Mouse (Mus musculus) ES-Bruce4 (cell line): ENCODE measurements at regions not wholly inside any gene's neighbourhood (a gene's known extent, or its start where the extent isn't known, plus 50 kb on each side); places are given as distances from the start of the nearest gene placed in this dataset.
A peak's percentile ranks its signal among the peaks of the same experiment; 100 is the strongest.

Source experiments
- H3K27ac ChIP-seq: 2 replicates; pipeline ENCODE4 v1.5.1; 2012; ENCODE audit warnings: low read length, inconsistent platforms; ENCODE audit not compliant: insufficient read depth
- H3K27me3 ChIP-seq: 2 replicates; pipeline ENCODE4 v1.6.1; 2012; ENCODE audit warnings: mild to moderate bottlenecking, low read length, inconsistent platforms; ENCODE audit not compliant: control insufficient read depth, poor library complexity, insufficient read depth, severe bottlenecking
- H3K36me3 ChIP-seq: 2 replicates; pipeline ENCODE4 v1.6.1; 2012; ENCODE audit warnings: inconsistent platforms, mild to moderate bottlenecking, low read length, moderate library complexity; ENCODE audit not compliant: control insufficient read depth, poor library complexity, insufficient read depth, severe bottlenecking
- H3K4me1 ChIP-seq: one replicate; pipeline ENCODE4 v1.8.1; 2011; ENCODE audit warnings: low read length; ENCODE audit not compliant: control insufficient read depth, insufficient read depth
- H3K4me3 ChIP-seq: 2 replicates; pipeline ENCODE4 v1.5.1; 2011; ENCODE audit warnings: low read depth, mild to moderate bottlenecking, low read length
- H3K9ac ChIP-seq: 2 replicates; pipeline ENCODE4 v1.6.1; 2012; ENCODE audit warnings: low read depth, mild to moderate bottlenecking, inconsistent platforms; ENCODE audit not compliant: poor library complexity, severe bottlenecking
- H3K9me3 ChIP-seq: replicated peaks from 2 replicates; pipeline ENCODE4 v1.6.1; 2012; ENCODE audit warnings: mild to moderate bottlenecking, low read length, inconsistent platforms; ENCODE audit not compliant: control insufficient read depth, poor library complexity, insufficient read depth, severe bottlenecking
- CTCF ChIP-seq: IDR thresholded peaks from one replicate; pipeline ENCODE4 v1.8.1; 2011; ENCODE audit warnings: low read depth, low read length
- EP300 ChIP-seq: IDR thresholded peaks from 2 replicates; pipeline ENCODE4 v1.6.1; 2011; ENCODE audit warnings: low read depth, low read length; ENCODE audit not compliant: insufficient read depth
- POLR2A ChIP-seq: IDR thresholded peaks from one replicate; pipeline ENCODE4 v1.8.1; 2011; ENCODE audit warnings: low read length; ENCODE audit not compliant: insufficient read depth

GRCm38 (mm10) chr12:55933417-55933816 lies 97.3 kb downstream of the Brms1l start:
- Histone ChIP-seq H3K27ac (no peak overlapping the region), H3K4me1 (no peaks in the 10 kb centered on the region), H3K4me3 (no peak overlapping the region), H3K27me3 (no peaks in the 10 kb centered on the region), H3K9ac (no peak overlapping the region), H3K36me3 (no peaks in the 10 kb centered on the region), H3K9me3 (no peaks in the 10 kb centered on the region)
- TF ChIP-seq POLR2A, result no peak
- TF ChIP-seq CTCF, result no peak
- TF ChIP-seq EP300, result peak; percentile 23; the same call in 1 of the 2 replicates

DNA sequence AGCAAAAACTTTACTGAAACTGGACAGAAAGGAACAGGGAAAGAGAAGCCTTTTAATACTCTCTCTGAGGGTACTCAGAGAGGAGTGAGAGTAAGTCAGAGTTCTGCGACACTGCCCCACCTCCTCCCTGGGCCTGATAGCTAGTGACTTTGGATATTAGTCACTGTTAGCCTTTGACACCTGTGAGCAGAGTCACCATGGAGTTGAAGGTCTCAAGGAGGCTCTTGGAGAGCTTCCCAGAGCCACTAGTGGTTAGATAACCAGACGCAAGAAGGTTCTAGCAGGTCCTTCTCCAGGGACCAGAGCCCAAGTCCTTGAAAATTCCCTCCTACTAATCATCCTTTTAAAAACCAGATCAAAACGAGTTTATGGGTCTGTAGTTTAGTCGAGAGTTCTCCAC lies 94.3 kb downstream of the Brms1l start:
- Histone ChIP-seq H3K9me3 (no peaks in the 10 kb centered on the region), H3K9ac (no peak overlapping the region), H3K27me3 (no peaks in the 10 kb centered on the region), H3K4me3 (no peak overlapping the region), H3K36me3 (no peaks in the 10 kb centered on the region), H3K4me1 (no peaks in the 10 kb centered on the region), H3K27ac (no peak overlapping the region)
- TF ChIP-seq POLR2A (no peak), EP300 (no peak), CTCF (no peak)

DNA sequence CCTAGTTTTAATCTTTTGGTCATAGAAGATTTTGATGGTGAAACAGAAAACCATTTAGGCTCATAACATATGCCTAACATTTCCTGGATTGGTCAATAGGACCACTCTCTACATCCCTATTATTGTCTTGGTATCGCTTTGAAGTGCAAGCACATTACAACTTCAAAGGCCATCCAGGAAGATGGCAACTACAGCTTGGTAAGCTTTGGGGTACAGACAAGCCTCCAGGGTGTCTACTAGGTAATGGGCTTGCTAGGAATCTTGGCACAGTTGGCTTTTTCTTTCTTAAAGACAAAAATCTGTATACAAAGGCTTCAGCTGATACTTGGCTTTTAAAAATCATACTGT lies 90.8 kb downstream of the Brms1l start:
- Histone ChIP-seq H3K27ac (no peak overlapping the region), H3K4me3 (no peak overlapping the region), H3K9ac (no peak overlapping the region), H3K9me3 (no peaks in the 10 kb centered on the region), H3K27me3 (no peaks in the 10 kb centered on the region; the same call in 1 of the 2 replicates), H3K4me1 (no peaks in the 10 kb centered on the region), H3K36me3 (no peaks in the 10 kb centered on the region)
- TF ChIP-seq POLR2A, result no peak
- no peak for TF ChIP-seq EP300
- TF ChIP-seq CTCF, result no peak

- no peak overlapping the region for H3K27ac ChIP-seq
Measured at GRCm38 (mm10) chr12:55926276-55926973, 90.3 kb downstream of the Brms1l start.

More at GRCm38 (mm10) chr12:55926276-55926973, 90.3 kb downstream of the Brms1l start:
- Histone ChIP-seq H3K4me3 (no peak overlapping the region), H3K4me1 (no peaks in the 10 kb centered on the region), H3K36me3 (no peaks in the 10 kb centered on the region), H3K9me3 (no peaks in the 10 kb centered on the region), H3K9ac (no peak overlapping the region), H3K27me3 (no peaks in the 10 kb centered on the region; the same call in 1 of the 2 replicates)
- TF ChIP-seq EP300 (no peak), CTCF (no peak), POLR2A (no peak)
